Mouse (Mus musculus): ENCODE data around the gene AY074887.
A peak's percentile ranks its signal among the peaks of the same experiment; 100 is the strongest.

The AY074887 gene

GRCm38 (mm10) chr9:54917010-54917677 lies 33.7 kb downstream of the AY074887 start, which contains the start of gene Hykk:
Hykk (plus strand) TSS chr9:54917283.
- DNase-seq (ENCODE audit: low read depth, low spot score): peak; percentile 80

DNA sequence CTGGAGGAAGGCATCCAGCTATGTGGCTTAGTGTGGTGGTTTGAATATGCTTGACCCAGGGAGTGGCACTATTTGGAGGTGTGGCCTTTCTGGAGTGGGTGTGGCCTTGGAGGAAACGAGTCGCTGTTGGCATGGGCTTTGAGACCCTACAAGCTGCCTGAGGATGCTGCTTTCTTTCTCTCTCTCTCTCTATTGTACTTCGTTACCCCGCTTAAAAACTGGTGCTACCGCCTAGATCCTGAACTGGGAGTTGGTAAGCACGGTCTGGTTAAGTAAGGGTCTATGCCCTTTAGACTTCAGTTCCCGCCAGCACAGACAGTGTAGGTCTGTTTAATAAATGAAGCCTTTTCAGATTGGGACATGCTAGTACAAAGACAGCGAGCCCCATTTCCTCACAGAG lies 34.4 kb downstream of the AY074887 start:
- DNase-seq (ENCODE audit: low read depth, low spot score): no peak

GRCm38 (mm10) chr9:54915576-54915975 lies 35.2 kb downstream of the AY074887 start:
- DNase-seq (ENCODE audit: low read depth, low spot score): no peak

DNA sequence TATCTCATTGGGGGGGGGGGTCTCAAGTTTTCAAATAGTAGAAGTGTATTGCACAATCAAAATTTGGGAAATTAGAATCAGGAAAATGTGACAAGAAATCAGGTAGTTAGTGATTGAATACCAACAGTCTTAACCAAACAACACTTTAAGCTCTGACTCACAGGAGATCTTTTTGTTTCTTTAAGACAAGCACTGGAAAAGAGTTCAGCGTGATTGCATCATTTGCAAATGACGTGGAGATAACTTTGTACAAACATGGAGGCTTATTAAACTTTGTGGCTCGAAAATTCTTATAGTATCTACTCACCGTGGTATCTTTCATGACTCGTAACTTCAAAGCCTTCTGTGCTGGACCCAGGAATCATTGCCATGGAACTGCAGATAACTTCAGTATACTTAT lies 41.4 kb downstream of the AY074887 start:
- no peak for DNase-seq (ENCODE audit: low read depth, low spot score)

Measured in embryo, embryonic 11.5 days (tissue).